Mouse (Mus musculus): ENCODE measurements around the gene Actr2.
"Not testable (repeated sequence)": the region's sequence is repeated elsewhere in the genome, so short reads cannot be mapped to it uniquely, and the experiment has no call there.

Actr2 gene

DNA sequence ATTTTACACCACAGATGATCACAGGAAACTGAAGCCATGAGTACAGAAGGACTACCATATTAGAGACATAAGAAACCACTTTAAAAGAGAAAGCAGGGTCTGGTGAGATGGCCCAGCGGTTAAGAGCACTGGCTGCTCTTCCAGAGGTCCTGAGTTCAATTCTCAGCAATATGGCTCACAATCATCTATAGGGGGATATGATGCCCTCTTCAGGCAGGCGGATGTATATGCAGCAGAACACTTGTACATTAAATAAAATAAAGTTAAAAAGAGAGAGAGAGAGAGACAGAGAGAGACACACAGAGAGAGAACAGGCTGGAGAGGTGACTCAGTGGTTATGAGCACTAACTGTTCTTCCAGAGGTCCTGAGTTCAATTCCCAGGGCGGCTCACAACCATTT is 67.1 kb downstream of the Actr2 start:
- no peak for DNase-seq (ENCODE audit: low spot score)

DNA sequence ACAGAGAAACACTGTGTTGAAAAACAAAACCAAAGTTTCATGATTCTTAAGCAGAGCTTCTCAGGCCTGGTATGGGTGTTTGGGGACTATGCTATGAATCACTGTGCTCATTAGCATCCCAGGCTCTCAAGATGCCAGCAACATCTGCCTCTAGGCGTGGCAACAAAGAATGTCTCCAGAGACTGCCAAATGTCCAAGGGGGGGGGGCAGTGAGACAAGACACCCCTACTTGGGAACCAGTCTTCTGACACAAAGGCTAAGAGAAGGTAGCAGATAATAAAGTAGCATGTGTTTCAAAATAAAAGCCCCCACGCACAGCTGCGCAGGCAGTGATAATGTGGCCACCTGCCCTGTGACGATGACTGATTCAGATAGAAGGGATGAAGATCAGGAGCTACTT is 69.5 kb downstream of the Actr2 start:
- DNase-seq (ENCODE audit: low spot score): no peak

DNA sequence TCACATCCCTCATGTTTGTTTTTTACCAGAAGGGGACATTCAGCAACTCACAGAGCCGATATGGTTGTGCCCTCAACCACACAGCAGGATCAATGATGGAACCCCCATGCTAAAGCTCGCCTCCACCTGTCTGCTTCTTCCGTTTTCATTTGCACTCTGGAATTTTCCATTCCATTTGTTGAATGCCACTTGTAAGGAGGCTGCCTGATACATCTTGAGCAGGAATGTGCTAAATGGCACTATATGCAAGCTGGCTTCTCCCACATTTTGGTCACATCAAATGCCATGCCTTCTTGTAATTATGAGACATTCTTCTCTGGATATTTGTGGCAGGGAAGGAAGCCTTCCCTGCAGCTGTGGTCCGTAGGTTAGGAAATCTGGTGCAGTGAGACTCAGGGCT is 70.6 kb downstream of the Actr2 start:
- DNase-seq (ENCODE audit: low spot score): no peak

DNA sequence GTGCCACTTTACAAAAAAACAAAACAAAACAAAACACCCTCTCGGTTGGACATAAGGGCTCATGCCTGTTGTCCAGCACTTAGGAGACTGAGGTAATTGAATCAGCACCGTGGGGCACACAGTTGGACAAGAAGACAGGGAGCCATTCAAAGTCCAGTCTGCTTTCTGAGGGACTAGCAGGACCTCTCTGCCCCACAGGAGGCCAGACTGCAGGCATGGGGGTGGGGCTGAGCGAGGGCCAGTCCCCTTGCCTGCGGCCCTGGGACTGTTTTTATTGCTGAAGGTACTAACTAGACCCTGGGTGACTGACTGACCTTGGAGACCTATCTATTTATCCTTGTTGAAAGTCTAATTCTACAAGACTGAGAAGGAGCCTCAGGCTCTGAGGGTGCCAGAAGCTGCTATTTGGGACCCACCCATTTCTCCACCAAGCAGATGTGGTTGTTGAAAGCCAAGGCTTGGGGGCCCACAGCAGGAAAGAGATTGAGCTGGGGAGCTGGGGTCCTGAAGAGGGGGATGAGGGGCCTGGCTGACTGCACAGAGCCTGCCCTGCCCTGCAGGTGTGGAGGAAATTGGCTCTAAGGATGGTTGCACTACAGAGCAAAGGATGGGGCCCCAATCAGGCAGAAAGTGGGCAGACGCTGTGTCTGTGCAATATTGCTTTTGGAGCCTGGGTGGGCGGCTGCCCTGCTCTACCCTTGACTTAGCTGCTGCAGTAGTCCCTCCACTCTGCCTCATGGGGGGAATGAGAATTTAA is 71.4 kb downstream of the Actr2 start:
- no peak for DNase-seq (ENCODE audit: low spot score)

DNA sequence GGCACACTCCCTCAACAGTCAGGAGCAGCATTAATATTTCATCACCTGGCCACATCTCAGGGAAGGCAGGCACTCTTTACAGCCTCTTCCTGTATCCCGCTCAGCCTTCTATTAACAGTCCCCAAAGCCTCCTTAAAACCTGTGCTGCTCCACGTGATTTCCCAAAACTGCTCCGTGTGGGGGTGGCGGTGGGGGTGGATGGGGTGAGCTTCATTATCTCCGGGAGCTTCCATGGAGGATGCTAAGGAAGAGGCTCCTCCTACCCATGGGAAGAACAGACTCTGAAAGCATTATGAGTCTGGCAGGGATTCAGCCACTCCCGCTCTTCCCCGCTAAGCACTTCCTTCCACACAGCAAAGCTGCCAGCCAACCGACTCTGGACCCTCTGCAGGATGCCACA is 74.0 kb downstream of the Actr2 start:
- DNase-seq (ENCODE audit: low spot score): no peak

DNA sequence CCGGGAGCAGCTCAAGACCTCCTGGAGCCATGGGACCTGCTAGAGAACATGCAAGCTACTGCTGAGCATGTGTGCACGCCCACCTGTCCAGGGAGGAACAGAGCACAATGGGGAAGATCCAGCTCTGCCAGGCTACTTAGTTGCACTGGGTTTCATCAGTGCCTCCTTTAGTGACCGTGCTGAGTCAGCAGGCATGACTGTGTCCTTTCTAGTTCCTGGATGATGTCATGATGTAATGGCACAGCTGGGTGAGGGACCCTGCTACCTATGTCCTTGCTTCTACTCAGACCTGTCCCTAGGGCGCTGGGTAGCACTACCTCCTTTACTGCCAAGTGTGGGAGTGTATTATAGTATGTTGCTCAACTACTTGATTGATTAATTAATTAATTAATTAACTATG is 75.0 kb downstream of the Actr2 start:
- no peak for DNase-seq (ENCODE audit: low spot score)

DNA sequence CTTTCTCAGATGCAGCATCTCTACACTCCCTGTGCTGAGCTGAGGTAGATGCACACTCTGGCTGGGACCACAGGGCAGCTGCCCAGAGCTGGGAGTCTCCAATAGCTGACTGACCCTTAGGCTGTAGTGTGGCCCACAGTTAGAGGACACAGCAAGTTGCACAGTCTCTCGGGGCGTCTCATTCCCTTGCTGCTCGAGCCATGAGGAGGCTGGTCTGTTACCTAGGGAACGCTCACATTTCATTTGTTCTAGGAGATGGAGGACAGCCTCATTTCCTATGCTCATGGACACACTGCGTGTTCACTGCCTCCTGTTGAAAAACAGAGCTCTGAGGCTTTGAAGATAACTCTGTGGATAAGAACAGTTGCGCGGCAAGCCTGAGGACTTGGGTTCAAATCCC is 76.7 kb downstream of the Actr2 start:
- no peak for DNase-seq (ENCODE audit: low spot score)

DNA sequence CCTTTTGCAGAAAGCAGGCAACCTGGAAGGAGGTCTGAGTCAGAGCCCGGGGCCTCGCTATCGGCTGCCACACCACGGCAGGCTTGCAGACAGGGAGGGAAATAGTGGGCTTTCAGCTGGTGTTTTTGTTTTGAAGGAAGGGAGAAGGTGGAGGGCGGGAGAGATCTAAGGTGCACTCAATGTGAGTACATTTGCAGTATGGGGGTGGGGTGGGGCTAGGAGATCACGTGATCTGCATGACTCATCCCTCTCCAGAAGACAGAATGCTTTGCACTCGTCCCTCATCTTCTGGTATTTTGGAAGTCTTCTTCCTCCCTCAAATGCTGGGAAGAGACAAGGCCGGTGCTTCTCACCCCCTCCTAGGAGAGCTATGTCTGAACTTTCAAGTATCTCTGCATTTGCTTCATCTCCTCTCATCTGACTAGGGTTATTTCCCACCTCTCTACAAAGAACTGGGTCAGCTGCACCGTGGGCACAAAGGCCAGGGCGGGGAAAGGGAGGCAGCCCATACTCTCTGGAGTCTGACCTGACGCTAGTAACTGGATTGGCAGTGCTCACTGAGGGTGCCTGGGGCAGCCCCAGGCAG is 77.3 kb downstream of the Actr2 start:
- peak; percentile 46 for DNase-seq (ENCODE audit: low spot score)

DNA sequence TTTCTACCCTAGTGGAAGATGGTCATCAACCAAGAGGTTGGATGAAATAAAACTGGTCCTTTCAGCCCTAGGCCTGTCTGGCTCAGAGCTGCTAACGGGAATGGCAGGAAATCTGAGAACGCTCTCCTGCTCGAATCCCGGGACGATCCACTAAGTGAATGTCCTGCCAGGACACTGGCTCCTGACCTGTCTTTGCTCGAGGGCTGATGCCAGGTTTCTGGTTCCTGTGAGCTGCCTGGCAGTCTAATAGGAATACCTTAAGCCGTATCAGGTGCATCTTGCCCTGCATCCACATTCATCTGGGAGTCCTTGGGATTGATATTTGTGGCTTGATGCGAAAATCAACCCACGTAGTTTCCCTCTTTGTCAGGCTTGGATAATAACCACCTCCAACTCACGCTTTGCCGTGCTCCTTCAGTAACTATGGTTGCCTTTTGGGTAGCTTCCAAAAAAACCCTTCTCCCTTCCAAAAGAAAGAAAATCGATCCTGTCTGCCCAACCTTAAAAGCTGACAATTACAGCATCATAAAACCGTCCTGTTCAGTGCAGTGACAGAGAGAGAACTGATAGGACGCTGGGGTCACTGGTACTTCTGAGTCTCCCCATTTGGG is 78.3 kb downstream of the Actr2 start:
- no peak for DNase-seq (ENCODE audit: low spot score)

DNA sequence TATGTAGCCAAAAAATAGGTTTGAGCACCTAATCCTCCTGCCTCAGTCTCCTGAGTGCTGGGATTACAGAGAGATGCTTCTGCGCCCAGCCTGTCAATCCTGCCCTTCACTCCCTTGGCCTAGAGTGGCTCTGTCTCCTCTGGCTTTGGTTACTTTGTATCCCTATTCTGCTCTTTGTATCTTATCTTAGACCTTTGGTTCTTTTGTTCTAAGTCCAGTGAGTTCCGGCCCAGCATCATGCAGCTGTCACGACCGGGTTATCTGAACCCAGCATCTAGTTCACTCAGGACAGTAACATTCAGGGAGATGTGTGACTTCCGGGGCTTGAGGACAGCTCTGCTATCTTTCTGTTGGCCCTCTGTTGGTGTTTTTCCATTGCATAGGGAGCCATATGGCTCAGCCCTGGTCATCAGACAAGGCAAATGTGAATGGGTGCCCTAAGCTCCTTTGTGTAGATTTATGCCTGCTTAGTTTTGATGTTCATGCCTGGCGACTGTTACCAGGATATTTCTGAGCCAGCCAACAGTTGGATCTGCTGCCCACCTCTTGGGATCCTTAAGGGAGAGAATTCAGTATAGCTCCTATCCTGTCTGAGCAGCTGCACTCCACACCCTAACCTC is 79.1 kb downstream of the Actr2 start:
- no peak for DNase-seq (ENCODE audit: low spot score)

DNA sequence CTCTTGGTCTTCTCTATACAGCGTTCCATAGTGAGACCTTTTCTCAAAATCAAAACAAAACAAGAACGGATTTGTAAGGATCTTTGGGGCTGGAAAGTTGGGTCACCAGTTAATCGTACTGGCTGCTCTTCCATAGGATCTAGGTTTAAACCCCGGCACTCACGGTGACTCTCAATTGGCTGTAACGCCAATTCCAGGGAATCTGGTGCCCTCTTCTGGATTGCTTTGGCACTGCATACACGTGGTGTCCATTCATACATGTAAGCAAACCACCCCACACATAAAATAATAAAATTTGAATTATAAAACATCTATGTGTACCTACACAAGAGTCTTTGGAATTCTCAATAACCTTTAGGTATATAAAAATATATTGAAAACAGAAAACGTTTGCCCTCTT is 81.2 kb downstream of the Actr2 start:
- DNase-seq (ENCODE audit: low spot score): peak; percentile 27

DNA sequence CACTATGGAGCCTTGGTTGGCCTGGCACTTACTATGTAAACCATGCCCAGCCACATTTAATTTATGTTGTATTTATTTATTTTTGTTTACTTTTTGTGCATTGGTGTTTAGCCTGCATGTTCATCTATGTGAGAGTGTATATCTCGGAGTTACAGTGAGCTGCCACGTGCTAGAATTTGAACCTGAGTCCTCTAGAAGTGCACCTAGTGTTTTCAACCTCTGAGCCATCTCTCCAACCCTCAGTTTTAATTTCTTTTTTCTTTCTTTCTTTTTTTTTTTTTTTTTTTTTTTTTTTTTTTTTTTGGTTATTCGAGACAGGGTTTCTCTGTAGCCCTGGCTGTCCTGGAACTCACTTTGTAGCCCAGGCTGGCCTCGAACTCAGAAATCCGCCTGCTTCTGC is 81.7 kb downstream of the Actr2 start:
- not testable (repeated sequence) for DNase-seq (ENCODE audit: low spot score)

DNA sequence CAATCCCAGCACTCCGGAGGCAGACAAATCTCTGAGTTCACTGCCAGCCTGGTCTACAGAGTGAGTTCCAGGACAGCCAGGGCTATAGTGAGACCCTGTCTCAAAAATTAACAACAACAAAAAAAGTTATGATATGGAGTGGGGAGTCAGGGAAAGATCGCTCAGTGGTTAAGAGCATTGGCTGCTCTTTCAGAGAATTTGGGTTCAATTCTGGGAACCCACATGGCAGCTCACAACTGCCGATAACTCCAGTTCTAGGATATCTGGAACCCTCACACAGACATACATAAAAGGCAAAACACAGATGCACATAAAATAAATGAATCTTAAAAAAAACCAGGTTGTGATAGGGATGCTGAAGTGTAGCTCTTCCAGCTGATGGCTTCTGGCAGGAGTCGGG is 83.7 kb downstream of the Actr2 start:
- DNase-seq (ENCODE audit: low spot score): no peak

DNA sequence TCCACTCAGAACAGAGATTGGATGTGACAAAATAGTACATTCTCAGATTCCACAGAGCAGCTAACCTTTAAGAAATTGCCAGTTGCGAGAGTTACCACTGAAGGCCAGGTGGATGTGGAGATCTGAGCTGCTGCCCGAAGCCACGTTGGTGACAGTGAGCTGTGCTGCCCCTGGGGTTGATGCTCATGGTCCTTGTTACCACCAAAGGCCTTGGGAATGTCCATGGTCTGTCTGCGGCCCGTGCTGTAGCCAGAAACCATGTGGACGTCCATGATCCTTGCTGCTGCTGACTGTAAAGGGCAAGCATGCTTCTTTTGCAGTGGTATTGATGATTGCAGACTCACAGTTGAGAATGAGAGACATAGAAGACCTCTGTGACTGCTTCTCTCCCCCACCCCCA is 84.3 kb downstream of the Actr2 start:
- no peak for DNase-seq (ENCODE audit: low spot score)

DNA sequence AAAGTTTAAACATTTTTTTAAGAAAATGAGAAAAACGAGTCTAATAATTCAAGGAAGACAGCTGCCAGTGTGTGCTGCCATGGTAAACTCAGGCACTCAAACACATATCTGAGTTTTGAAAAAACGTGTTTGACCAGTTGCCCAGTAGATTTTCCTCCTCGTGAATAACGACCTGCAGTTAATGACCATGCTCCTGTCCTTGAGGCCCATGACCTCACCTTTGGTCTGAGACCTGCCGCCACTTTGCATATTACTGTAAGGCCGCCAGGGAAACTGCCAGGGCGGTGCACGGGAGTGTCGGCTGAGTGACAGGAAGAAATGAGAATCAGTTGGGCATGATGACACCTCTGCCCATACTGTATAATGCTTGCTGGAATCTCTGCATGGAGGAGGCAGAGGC is 85.0 kb downstream of the Actr2 start:
- no peak for DNase-seq (ENCODE audit: low spot score)

DNA sequence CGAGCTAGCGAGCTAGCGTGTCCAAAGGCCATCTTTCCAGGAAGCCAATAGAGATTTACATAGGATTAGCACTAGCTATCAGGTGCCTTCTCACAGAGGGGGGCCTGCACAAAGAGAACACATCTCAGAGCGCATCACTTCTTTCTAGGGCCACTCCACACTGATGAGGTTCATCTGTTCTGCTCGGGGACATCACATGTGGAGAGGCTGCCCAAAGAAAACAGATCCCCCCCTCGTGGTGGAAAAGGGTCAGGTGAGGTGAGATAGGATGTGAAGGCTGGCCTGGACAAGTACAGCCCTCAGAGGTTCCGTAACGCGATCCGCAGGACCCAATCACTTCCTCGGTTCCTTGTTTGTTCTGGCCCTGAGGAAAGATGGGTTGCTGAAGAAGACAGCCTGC is 86.8 kb downstream of the Actr2 start:
- peak; percentile 65 for DNase-seq (ENCODE audit: low spot score)

DNA sequence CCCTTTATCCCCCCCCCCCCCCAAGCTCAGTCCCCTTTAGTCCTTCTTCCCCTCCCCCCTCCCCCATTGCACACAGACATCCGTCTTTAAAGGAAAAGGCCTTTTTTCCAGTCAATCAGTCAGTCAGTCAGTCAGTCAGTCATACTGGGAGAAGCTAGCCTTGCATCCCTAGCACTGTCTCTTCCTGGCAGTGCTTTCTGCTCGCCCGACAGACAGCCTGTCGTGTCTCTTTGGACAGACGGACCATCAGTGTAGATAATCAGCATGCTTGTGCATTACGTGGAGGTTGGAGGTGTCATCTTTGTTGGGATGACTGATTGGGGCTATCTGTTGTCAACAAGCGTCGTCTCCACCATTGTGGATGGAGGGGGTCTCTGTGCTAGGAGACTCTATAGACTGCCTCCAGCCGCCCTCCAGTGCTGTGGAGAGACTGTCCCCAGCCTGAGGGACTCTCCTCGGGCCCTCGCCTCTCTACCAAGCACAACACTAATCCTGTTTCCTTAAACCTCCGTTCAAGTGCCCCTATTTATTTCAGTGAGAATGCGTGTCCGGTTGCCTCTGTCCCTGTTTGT is 89.7 kb downstream of the Actr2 start:
- no peak for DNase-seq (ENCODE audit: low spot score)

DNA sequence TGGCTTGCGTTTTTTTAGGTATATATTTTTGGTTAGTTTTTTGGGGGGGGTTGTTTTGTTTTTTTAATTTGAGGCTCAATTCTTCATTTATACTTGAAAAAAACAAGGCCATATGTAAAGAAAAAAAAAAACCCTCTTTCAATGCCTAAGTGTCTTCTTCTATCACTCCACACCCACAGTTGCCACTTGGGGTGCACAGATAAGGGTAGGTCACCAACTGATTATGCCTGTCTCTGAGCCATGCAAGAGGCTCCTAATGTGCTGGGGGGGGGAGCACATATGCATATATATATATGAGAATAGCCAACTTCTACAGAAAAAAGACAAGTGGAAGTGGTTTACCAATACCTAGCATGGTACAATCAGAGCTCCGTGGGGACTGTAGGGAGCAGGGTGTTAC is 90.3 kb downstream of the Actr2 start:
- DNase-seq (ENCODE audit: low spot score): no peak

DNA sequence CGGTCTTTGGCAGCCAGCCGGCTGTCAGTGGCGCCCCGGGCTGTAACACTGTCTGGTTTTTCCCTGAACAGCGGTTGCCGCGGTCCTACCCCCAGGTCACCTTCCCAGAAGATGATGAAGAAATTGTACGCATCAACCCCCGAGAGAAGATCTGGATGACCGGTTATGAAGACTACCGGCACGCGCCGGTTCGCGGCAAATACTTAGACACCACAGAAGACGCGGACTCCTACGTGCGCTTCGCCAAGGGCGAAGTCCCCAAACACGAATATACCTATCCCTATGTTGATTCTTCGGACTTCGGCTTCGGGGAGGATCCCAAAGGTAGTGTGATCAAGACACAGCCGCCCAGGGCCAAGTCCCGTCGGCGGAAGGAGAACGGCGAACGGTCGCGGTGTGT is 92.0 kb downstream of the Actr2 start:
- DNase-seq (ENCODE audit: low spot score): no peak

DNA sequence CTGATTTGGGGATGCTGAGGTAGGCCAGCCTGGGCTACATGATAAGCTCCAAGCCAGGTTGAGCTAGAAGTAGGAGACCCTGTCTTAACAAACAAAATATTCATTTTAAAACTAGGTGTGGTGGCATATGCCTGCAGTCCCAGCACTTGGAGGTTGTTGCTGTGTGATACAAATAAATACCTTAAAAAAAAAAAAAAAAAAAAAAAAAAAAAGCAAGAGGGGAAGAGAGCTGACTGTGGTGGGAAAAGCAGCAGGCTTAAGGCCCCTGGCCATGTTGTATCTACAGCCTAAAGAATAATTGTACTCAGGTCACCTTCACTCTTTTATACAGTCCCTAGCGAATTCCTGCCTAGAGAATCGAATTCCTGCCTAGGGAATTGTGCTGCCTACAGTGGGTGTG is 93.8 kb downstream of the Actr2 start:
- no peak for DNase-seq (ENCODE audit: low spot score)

DNA sequence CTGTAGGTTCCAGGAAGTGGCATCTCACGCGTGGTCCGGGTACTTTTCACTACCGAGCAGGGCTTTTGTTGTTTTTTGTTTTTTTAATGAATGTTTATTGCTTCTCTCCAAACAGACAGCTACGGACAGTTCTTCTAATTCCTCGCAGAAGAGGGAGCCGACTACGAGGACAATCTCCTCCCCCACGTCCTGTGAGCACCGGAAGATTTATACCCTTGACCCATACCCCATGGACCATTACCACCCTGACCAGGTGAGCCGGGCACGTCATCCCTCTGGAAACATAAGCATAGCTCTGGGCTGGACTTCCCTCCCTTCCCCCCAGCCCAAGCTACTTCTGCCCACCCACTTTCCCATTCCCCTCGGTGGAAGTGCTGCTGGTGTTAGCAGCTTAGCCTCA is 94.8 kb downstream of the Actr2 start:
- DNase-seq (ENCODE audit: low spot score): no peak

DNA sequence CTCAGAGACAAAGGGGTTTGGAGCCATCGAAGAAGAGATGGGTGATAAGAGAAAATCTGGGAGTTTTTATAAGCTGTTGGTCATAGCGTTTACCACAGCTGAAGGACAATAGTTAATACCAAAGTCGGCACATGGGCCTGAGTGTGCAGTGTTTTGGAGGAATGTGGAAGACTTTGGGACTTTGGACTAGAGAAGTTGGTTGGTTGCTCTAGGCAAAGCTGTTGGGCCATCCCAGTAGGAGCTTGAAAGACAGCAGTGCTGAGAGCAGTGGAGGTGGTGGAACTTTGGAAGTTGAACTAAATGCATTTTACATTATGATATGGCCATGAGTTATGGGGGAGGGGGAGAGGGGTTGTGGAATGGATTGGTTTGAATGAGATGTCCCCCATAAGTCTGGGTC is 99.3 kb downstream of the Actr2 start:
- no peak for DNase-seq (ENCODE audit: low spot score)
